Mouse (Mus musculus) midbrain, embryonic 13.5 days (tissue): ENCODE results near the gene Asic3. TPM values are rescaled to one million over a fixed set of nuclear protein-coding genes. Genes with fewer than 3 reads are reported as not detected.
A peak's percentile ranks its signal among the peaks of the same experiment; 100 is the strongest.

Experiments
- ATAC-seq: fragments of 200-750 bp; cut with Nextera tagmentation; 2 replicates; pipeline ENCODE4 v1.8.0; 2017; ENCODE audit warnings: mild to moderate bottlenecking, moderate TSS enrichment, moderate library complexity
- H3K27ac ChIP-seq: fragments of 300-500 bp; sonication (generic); 2 replicates; pipeline ENCODE4 v1.5.1; 2015; ENCODE audit warnings: inconsistent platforms, mild to moderate bottlenecking, moderate library complexity
- H3K27me3 ChIP-seq: fragments of 300-500 bp; sonication (generic); 2 replicates; pipeline ENCODE4 v1.6.1; 2015; ENCODE audit warnings: mild to moderate bottlenecking, inconsistent platforms
- H3K36me3 ChIP-seq: fragments of 300-500 bp; sonication (generic); 2 replicates; pipeline ENCODE4 v1.6.1; 2015; ENCODE audit warnings: mild to moderate bottlenecking, inconsistent platforms
- H3K4me1 ChIP-seq: fragments of 300-500 bp; sonication (generic); replicated peaks from 2 replicates; pipeline ENCODE4 v1.6.1; 2015; ENCODE audit warnings: inconsistent platforms
- H3K4me2 ChIP-seq: fragments of 300-500 bp; sonication (generic); replicated peaks from 2 replicates; pipeline ENCODE4 v1.6.1; 2015; ENCODE audit warnings: moderate library complexity, mild to moderate bottlenecking, inconsistent platforms
- H3K4me3 ChIP-seq: fragments of 300-500 bp; sonication (generic); replicated peaks from 2 replicates; pipeline ENCODE4 v1.5.1; 2015; ENCODE audit warnings: mild to moderate bottlenecking, inconsistent platforms
- H3K9ac ChIP-seq: fragments of 300-500 bp; sonication (generic); replicated peaks from 2 replicates; pipeline ENCODE4 v1.6.1; 2015; ENCODE audit warnings: mild to moderate bottlenecking, inconsistent platforms
- H3K9me3 ChIP-seq: fragments of 300-500 bp; sonication (generic); 2 replicates; pipeline ENCODE4 v1.6.1; 2016; ENCODE audit warnings: mild to moderate bottlenecking, inconsistent platforms
- WGBS: fragments of 180-500 bp; shearing (Covaris S2); methylation state at CpG from one replicate; pipeline ENCODE4 v1.1.7; 2015; 5-methylcytosine and 5-hydroxymethylcytosine counted together
- polyA plus RNA-seq: library from polyadenylated mRNA; unstranded; fragments of >200 nt; fragmentation: Nextera tagmentation; extraction: Ambion mirVana; gene quantifications from 2 replicates; pipeline ENCODE4 v1.2.1, GENCODE M21; 2015

Gene Asic3
- polyA plus RNA-seq, 1 experiment from 2014 or later, result not detected

DNA sequence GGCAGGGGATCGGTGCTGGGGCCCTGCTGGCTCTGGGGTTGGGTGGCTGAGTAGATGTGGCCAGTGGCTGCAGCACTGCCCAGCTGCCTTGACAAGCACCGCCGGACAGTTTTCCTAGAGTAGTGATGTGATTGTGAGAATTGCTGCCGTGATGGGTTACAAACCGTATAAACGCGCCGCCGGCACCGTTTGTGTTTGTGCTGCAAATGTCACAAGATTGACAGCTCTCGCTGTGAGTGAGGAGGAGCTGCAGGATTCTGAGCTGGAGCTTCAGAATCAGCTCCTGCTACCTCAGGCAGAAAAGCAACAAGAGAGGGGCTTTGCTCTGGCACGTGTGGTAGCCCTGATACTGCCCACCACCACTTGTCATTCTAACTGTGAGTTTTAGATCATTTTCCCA is 53.6 kb downstream of the Asic3 start:
- H3K27ac ChIP-seq, result peak overlapping the region; percentile 55
- H3K4me1 ChIP-seq, result peaks cover 41% of the 10 kb centered on the region
- H3K27me3 ChIP-seq, result peaks cover 7% of the 10 kb centered on the region
- H3K4me2 ChIP-seq, result peak overlapping the region; percentile 18
- H3K9ac ChIP-seq, result peak overlapping the region; percentile 45
- no peaks in the 10 kb centered on the region for H3K9me3 ChIP-seq
- ATAC-seq, result no peak
- H3K36me3 ChIP-seq, result peaks cover under 1% of the 10 kb centered on the region; the same call in 1 of the 2 replicates
- H3K4me3 ChIP-seq, result no peak overlapping the region
- WGBS, result 42% methylated on average over 12 of the region's 12 CpGs

Other genes with a start within 250 kb of the Asic3 start
- 16.2 and 16.6 TPM in 2 replicates for gene Nupl2, start 248.4 kb upstream of the Asic3 start, polyA plus RNA-seq
- gene Kcnh2, start 61.8 kb upstream of the Asic3 start, polyA plus RNA-seq, result 9.0 and 10.3 TPM in 2 replicates
- 7.0 and 7.8 TPM in 2 replicates for gene Nos3, start 48.6 kb upstream of the Asic3 start, polyA plus RNA-seq
- gene Atg9b, start 21.2 kb upstream of the Asic3 start, polyA plus RNA-seq, result 0.39 and 0.69 TPM in 2 replicates
- 50.2 and 51.5 TPM in 2 replicates for gene Abcb8, start 19.7 kb upstream of the Asic3 start, polyA plus RNA-seq
- 95.9 and 102 TPM in 2 replicates for gene Cdk5, start 10.1 kb downstream of the Asic3 start, polyA plus RNA-seq
- 20.1 and 25.4 TPM in 2 replicates for gene Slc4a2, start 10.4 kb downstream of the Asic3 start, polyA plus RNA-seq
- gene Fastk, start 31.9 kb downstream of the Asic3 start, polyA plus RNA-seq, result 80.4 and 95.0 TPM in 2 replicates
- 46.5 and 49.6 TPM in 2 replicates for gene Tmub1, start 34.5 kb downstream of the Asic3 start, polyA plus RNA-seq
- gene Agap3, start 38.8 kb downstream of the Asic3 start, polyA plus RNA-seq, result 48.8 and 52.2 TPM in 2 replicates
- gene Gbx1, start 113.8 kb downstream of the Asic3 start, polyA plus RNA-seq, result 0.17 and 0.20 TPM in 2 replicates
- 0.17 TPM in 1 of 2 replicates, not detected in the other for gene Asb10, start 127.6 kb downstream of the Asic3 start, polyA plus RNA-seq
- gene 4931409K22Rik, start 143.4 kb downstream of the Asic3 start, polyA plus RNA-seq, result 0.07 and 0.08 TPM in 2 replicates
- 98.2 and 103 TPM in 2 replicates for gene Abcf2, start 164.1 kb downstream of the Asic3 start, polyA plus RNA-seq
- 17.8 and 18.6 TPM in 2 replicates for gene Chpf2, start 173.3 kb downstream of the Asic3 start, polyA plus RNA-seq
- gene Smarcd3, start 211.0 kb downstream of the Asic3 start, polyA plus RNA-seq, result 119 and 127 TPM in 2 replicates